Mouse (Mus musculus) MEL (cell line): Measurements from ENCODE around the gene Ripply2. TPM values are rescaled to one million over a fixed set of nuclear protein-coding genes. Genes with fewer than 3 reads are reported as not detected.

Source experiments
- DNase-seq: peaks from one replicate; pipeline ENCODE4 v3.0.0; 2011; ENCODE audit warnings: low read depth, low spot score
- H3K27ac ChIP-seq: 2 replicates; pipeline ENCODE4 v1.5.1; 2012; ENCODE audit warnings: low read depth, mild to moderate bottlenecking, control low read depth, low read length, moderate library complexity; ENCODE audit not compliant: control insufficient read depth
- H3K27me3 ChIP-seq, 2 experiments: fragments of 150-350 bp in 1 of 2; sonication (generic) in 1 of 2; 2 replicates each; pipeline ENCODE4 v1.6.1; 2012; ENCODE audit warnings: low read length in 2 of 2, mild to moderate bottlenecking in 2 of 2, improper control_type of control experiment in 1 of 2, moderate library complexity in 1 of 2; ENCODE audit not compliant: insufficient read depth in 2 of 2, control insufficient read depth in 1 of 2
- H3K36me3 ChIP-seq, 2 experiments: 2 replicates each; pipeline ENCODE4 v1.6.1; 2012 to 2014; ENCODE audit warnings: low read length in 2 of 2, improper control_type of control experiment in 1 of 2, inconsistent platforms in 1 of 2, mild to moderate bottlenecking in 1 of 2; ENCODE audit not compliant: insufficient read depth in 2 of 2, control insufficient read depth in 1 of 2
- H3K4me1 ChIP-seq, 2 experiments: fragments of 150-350 bp in 1 of 2; sonication (generic) in 1 of 2; 2 replicates each; pipeline ENCODE4 v1.6.1; 2012; ENCODE audit warnings: low read length in 2 of 2, improper control_type of control experiment in 1 of 2, mild to moderate bottlenecking in 1 of 2; ENCODE audit not compliant: insufficient read depth in 2 of 2, control insufficient read depth in 1 of 2
- H3K4me3 ChIP-seq, 2 experiments: fragments of 150-350 bp in 1 of 2; sonication (generic) in 1 of 2; 2 replicates each; pipeline ENCODE4 v1.5.1; 2012; ENCODE audit warnings: low read depth in 2 of 2, low read length in 2 of 2, mild to moderate bottlenecking in 2 of 2, moderate library complexity in 2 of 2, control low read depth in 1 of 2, improper control_type of control experiment in 1 of 2; ENCODE audit not compliant: control insufficient read depth in 1 of 2, insufficient read depth in 1 of 2
- H3K79me2 ChIP-seq: 2 replicates; pipeline ENCODE4 v1.6.1; 2012; ENCODE audit warnings: mild to moderate bottlenecking, low read length, moderate library complexity; ENCODE audit not compliant: control insufficient read depth, poor library complexity, insufficient read depth
- H3K9ac ChIP-seq: 2 replicates; pipeline ENCODE4 v1.6.1; 2012; ENCODE audit warnings: low read depth, mild to moderate bottlenecking, control low read depth, low read length, moderate library complexity; ENCODE audit not compliant: control insufficient read depth, poor library complexity, severe bottlenecking
- H3K9me3 ChIP-seq: fragments of 150-350 bp; sonication (generic); replicated peaks from 2 replicates; pipeline ENCODE4 v1.6.1; 2012; ENCODE audit warnings: mild to moderate bottlenecking, low read length, improper control_type of control experiment, moderate library complexity; ENCODE audit not compliant: insufficient read depth
- CHD1 ChIP-seq: IDR thresholded peaks from 2 replicates; pipeline ENCODE4 v1.6.1; 2012; ENCODE audit warnings: low read depth, mild to moderate bottlenecking, inconsistent platforms, low read length, improper control_type of control experiment
- CTCF ChIP-seq, 3 experiments: IDR thresholded peaks in 2 of 3; conservative IDR thresholded peaks in 1 of 3; 2 replicates each; pipeline ENCODE4 v1.5.1; 2011 to 2012; ENCODE audit warnings: low read length in 3 of 3, low read depth in 2 of 3, mild to moderate bottlenecking in 2 of 3, improper control_type of control experiment in 1 of 3, inconsistent platforms in 1 of 3, mixed read lengths in 1 of 3, moderate library complexity in 1 of 3; ENCODE audit not compliant: control insufficient read depth in 1 of 3, insufficient read depth in 1 of 3, poor library complexity in 1 of 3, severe bottlenecking in 1 of 3
- E2F4 ChIP-seq: IDR thresholded peaks from 2 replicates; pipeline ENCODE4 v1.6.1; 2011; ENCODE audit warnings: low read depth, low read length, improper control_type of control experiment, borderline replicate concordance
- ELF1 ChIP-seq: IDR thresholded peaks from 2 replicates; pipeline ENCODE4 v1.6.1; 2014; ENCODE audit warnings: low read depth, mild to moderate bottlenecking, inconsistent platforms, low read length, improper control_type of control experiment, moderate library complexity
- EP300 ChIP-seq, 2 experiments: IDR thresholded peaks; 2 replicates each; pipeline ENCODE4 v1.6.1; 2011; ENCODE audit warnings: improper control_type of control experiment in 2 of 2, low read length in 2 of 2, low read depth in 1 of 2, mild to moderate bottlenecking in 1 of 2
- GABPA ChIP-seq: IDR thresholded peaks from 2 replicates; pipeline ENCODE4 v1.6.1; 2012; ENCODE audit warnings: low read depth, mild to moderate bottlenecking, inconsistent platforms, low read length, improper control_type of control experiment, moderate library complexity
- HCFC1 ChIP-seq: IDR thresholded peaks from 2 replicates; pipeline ENCODE4 v1.6.1; 2012; ENCODE audit warnings: low read depth, mild to moderate bottlenecking, inconsistent platforms, low read length, improper control_type of control experiment, moderate library complexity
- JUND ChIP-seq: IDR thresholded peaks from 2 replicates; pipeline ENCODE4 v1.6.1; 2011; ENCODE audit warnings: low read depth, mild to moderate bottlenecking, improper control_type of control experiment, low read length
- MEF2A ChIP-seq: IDR thresholded peaks from 2 replicates; pipeline ENCODE4 v1.6.1; 2014; ENCODE audit warnings: low read depth, mild to moderate bottlenecking, inconsistent platforms, low read length, improper control_type of control experiment; ENCODE audit not compliant: poor library complexity, insufficient replicate concordance, severe bottlenecking; ENCODE audit errors: extremely low read depth
- MXI1 ChIP-seq: IDR thresholded peaks from 2 replicates; pipeline ENCODE4 v1.6.1; 2011; ENCODE audit warnings: mild to moderate bottlenecking, low read depth, low read length, improper control_type of control experiment
- MYB ChIP-seq: IDR thresholded peaks from 2 replicates; pipeline ENCODE4 v1.6.1; 2011; ENCODE audit warnings: mild to moderate bottlenecking, low read depth, low read length, improper control_type of control experiment
- NRF1 ChIP-seq: IDR thresholded peaks from 2 replicates; pipeline ENCODE4 v1.6.1; 2014; ENCODE audit warnings: low read depth, mild to moderate bottlenecking, inconsistent platforms, low read length, improper control_type of control experiment, moderate library complexity; ENCODE audit not compliant: poor library complexity, insufficient read depth, severe bottlenecking
- POLR2A ChIP-seq, 2 experiments: IDR thresholded peaks; 2 replicates each; pipeline ENCODE4 v1.6.1; 2011 to 2012; ENCODE audit warnings: low read length in 2 of 2, mild to moderate bottlenecking in 2 of 2, control low read depth in 1 of 2, improper control_type of control experiment in 1 of 2, low read depth in 1 of 2, moderate library complexity in 1 of 2; ENCODE audit not compliant: control insufficient read depth in 1 of 2, insufficient read depth in 1 of 2, poor library complexity in 1 of 2
- POLR2AphosphoS2 ChIP-seq: IDR thresholded peaks from 2 replicates; pipeline ENCODE4 v1.6.1; 2011; ENCODE audit warnings: low read length, improper control_type of control experiment
- RCOR1 ChIP-seq: IDR thresholded peaks from 2 replicates; pipeline ENCODE4 v1.6.1; 2012; ENCODE audit warnings: low read depth, mild to moderate bottlenecking, inconsistent platforms, low read length, improper control_type of control experiment
- SIN3A ChIP-seq: IDR thresholded peaks from 2 replicates; pipeline ENCODE4 v1.6.1; 2012; ENCODE audit warnings: low read length, improper control_type of control experiment, inconsistent platforms
- TAL1 ChIP-seq: IDR thresholded peaks from 2 replicates; pipeline ENCODE4 v1.6.1; 2012; ENCODE audit warnings: mild to moderate bottlenecking, inconsistent platforms, low read length, moderate library complexity, mixed read lengths
- ZC3H11A ChIP-seq: IDR thresholded peaks from 2 replicates; pipeline ENCODE4 v1.6.1; 2012; ENCODE audit warnings: low read depth, mild to moderate bottlenecking, inconsistent platforms, low read length, improper control_type of control experiment
- ZKSCAN1 ChIP-seq: IDR thresholded peaks from 2 replicates; pipeline ENCODE4 v1.6.1; 2012; ENCODE audit warnings: low read depth, mild to moderate bottlenecking, inconsistent platforms, low read length, improper control_type of control experiment, moderate library complexity
- ZNF384 ChIP-seq: IDR thresholded peaks from 2 replicates; pipeline ENCODE4 v1.6.1; 2012; ENCODE audit warnings: low read depth, mild to moderate bottlenecking, inconsistent platforms, low read length, improper control_type of control experiment
- polyA plus RNA-seq, 2 experiments: library from polyadenylated mRNA; stranded (reverse) in 1 of 2; unstranded in 1 of 2; fragments of >175 nt in 1 of 2; fragments of >200 nt in 1 of 2; gene quantifications; 2 replicates each; pipeline versions ENCODE4 v1.2.1 to v1.2.4; 2012; ENCODE audit warnings: low replicate concordance in 2 of 2, low read depth in 1 of 2; ENCODE audit not compliant: insufficient read length in 2 of 2, insufficient read depth in 1 of 2, missing spikeins in 1 of 2
- total RNA-seq: library from RNA; depleted of rRNA; stranded (reverse); fragments of 300-350 nt; gene quantifications from 2 replicates; pipeline ENCODE4 v1.2.3, GENCODE M21; 2012

Gene Ripply2
- total and polyA plus RNA-seq, 3 experiments, result not detected

DNA sequence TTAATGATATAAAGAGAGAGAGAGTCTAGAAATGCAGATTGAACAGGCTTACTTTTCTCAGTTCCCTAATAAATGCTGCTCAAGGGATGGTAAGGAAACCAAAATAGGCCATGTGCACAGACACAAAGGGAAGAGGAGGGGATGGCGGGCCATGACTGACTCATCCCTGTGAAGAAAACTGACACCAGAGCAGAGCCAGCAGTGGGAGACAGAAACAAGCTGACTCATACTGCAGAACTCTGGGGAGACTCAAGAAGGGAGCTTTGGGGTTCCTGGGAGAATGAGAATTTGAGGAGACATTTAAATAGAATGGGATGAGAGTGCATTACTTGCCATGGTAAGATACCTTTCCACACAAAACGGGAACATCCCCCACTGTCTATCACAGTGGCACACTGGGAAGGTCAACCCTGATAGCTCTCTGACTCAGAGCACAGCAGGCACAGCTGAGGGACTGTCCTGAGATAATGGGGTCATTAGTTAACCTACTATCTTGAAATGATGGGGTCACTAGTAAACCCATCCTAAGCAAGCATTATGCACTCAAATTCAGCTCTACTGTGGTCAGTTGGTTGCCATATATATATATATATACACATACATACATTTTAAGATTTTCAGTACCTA, 15.3 kb upstream of the Ripply2 start:
- no peak overlapping the region for H3K9ac ChIP-seq
- peak; percentile 46 for DNase-seq
- H3K4me1 ChIP-seq, result peaks cover 0 to 10% of the 10 kb centered on the region in 2 experiments; a peak in 2 of 4 replicates
- no peaks in the 10 kb centered on the region for H3K9me3 ChIP-seq
- 0 out of 4 replicates have a peak, but pooled peaks cover 0 to 2% of the 10 kb centered on the region in 2 experiments for H3K36me3 ChIP-seq
- H3K4me3 ChIP-seq, result no peak overlapping the region
- no peaks in the 10 kb centered on the region for H3K79me2 ChIP-seq
- no peak for TF ChIP-seq RCOR1
- TF ChIP-seq ZNF384, result no peak
- no peak for TF ChIP-seq HCFC1
- no peak for TF ChIP-seq CTCF (IDR thresholded peaks at IDR 0.05 in 2 of 3, conservative IDR thresholded peaks at IDR 0.05 in 1 of 3; ENCODE audit: control insufficient read depth in 1 of 3, insufficient read depth in 1 of 3, low read depth in 2 of 3, low read length in 3 of 3, poor library complexity in 1 of 3, severe bottlenecking in 1 of 3)
- TF ChIP-seq E2F4, result no peak
- TF ChIP-seq TAL1, result no peak
- TF ChIP-seq CHD1, result no peak
- no peak for TF ChIP-seq NRF1
- TF ChIP-seq, all 39 proteins: peak for 0
- no peak overlapping the region for H3K27ac ChIP-seq
- H3K27me3 ChIP-seq, result no peaks in the 10 kb centered on the region

DNA sequence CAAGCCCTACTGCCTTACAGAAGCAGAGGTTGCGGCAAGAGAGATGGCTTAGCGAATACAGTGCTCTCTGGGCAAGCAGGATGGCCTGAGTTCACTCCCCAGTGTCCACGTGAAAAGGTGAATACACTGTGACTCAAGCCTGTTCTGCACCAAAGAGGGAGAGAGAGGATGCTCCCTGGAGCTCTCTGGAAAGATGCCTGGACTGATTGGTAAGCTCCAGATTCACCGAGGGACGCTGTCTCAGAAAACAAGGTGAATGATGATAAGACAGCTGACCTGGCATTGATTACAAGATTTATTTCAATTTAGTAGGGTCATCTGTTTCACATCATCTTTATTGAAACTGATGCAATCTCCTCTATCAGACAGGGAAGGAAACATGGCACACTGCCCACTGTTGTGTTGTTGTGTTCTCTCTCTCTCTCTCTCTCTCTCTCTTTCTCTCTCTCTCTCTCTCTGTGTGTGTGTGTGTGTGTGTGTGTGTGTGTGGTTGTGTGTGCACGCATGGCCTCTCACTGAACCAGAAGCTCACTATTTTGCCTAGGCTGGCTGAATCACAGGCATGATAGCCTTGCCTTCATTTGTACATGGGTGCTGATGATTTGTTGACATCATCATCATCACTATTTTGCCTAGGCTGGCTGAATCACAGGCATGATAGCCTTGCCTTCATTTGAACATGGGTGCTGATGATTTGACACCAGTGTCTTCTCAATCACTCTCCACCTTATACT, 10.5 kb upstream of the Ripply2 start:
- H3K27ac ChIP-seq, result no peak overlapping the region
- no peak overlapping the region for H3K9ac ChIP-seq
- H3K27me3 ChIP-seq, result no peaks in the 10 kb centered on the region
- no peak overlapping the region for H3K4me3 ChIP-seq
- H3K4me1 ChIP-seq, result peaks cover 0 to 14% of the 10 kb centered on the region in 2 experiments; a peak in 2 of 4 replicates
- no peaks in the 10 kb centered on the region for H3K79me2 ChIP-seq
- H3K9me3 ChIP-seq, result no peaks in the 10 kb centered on the region
- peaks cover 0 to 2% of the 10 kb centered on the region in 2 experiments; a peak in 1 of 4 replicates for H3K36me3 ChIP-seq
- TF ChIP-seq CTCF (IDR thresholded peaks at IDR 0.05 in 2 of 3, conservative IDR thresholded peaks at IDR 0.05 in 1 of 3; ENCODE audit: control insufficient read depth in 1 of 3, insufficient read depth in 1 of 3, low read depth in 2 of 3, low read length in 3 of 3, poor library complexity in 1 of 3, severe bottlenecking in 1 of 3) (no peak), MEF2A (no peak), POLR2A (IDR thresholded peaks at IDR 0.05; ENCODE audit: control insufficient read depth in 1 of 2, insufficient read depth in 1 of 2, low read depth in 1 of 2, low read length in 2 of 2, poor library complexity in 1 of 2) (no peak), EP300 (IDR thresholded peaks at IDR 0.05; ENCODE audit: low read depth in 1 of 2, low read length in 2 of 2) (no peak), NRF1 (no peak), ZKSCAN1 (no peak), ELF1 (no peak), SIN3A (no peak), MYB (no peak), JUND (no peak), MXI1 (no peak), POLR2AphosphoS2 (no peak), ZC3H11A (no peak), GABPA (no peak)
- DNase-seq, result no peak
